Mouse (Mus musculus) heart, adult 10 weeks (tissue): Measurements from ENCODE around the gene Slc25a30. TPM values are rescaled to one million over a fixed set of nuclear protein-coding genes. Genes with fewer than 3 reads are reported as not detected.

Experiments used
- polyA plus RNA-seq: library from polyadenylated mRNA; stranded (reverse); fragments of 350-450 nt; fragmentation: Illumina TruSeq; extraction: RNeasy Lipid Tissue Mini Kit (QIAGEN cat#74804); gene quantifications from one replicate; pipeline ENCODE4 v1.2.3, GENCODE M21; 2014; ENCODE audit warnings: low read depth, low replicate concordance

The Slc25a30 gene
- 7.5 TPM for polyA plus RNA-seq

GRCm38 (mm10) chr14:75786868-75787793 lies at the start of gene Slc25a30:
Slc25a30 (minus strand) TSS chr14:75787037.

GRCm38 (mm10) chr14:75753991-75754817 lies 32.6 kb downstream of the Slc25a30 start, which contains the start of gene Cog3:
Cog3 (minus strand) TSS chr14:75754517.

Other genes starting within 250 kb of the Slc25a30 start
- gene Spert, start 193.9 kb downstream of the Slc25a30 start, polyA plus RNA-seq, result not detected
- gene Erich6b, start 144.8 kb downstream of the Slc25a30 start, polyA plus RNA-seq, result not detected
- 15.7 TPM for gene Cog3, start 32.5 kb downstream of the Slc25a30 start, polyA plus RNA-seq
- 3,891 TPM for gene Tpt1, start 58.1 kb upstream of the Slc25a30 start, polyA plus RNA-seq
- gene Kctd4, start 168.0 kb upstream of the Slc25a30 start, polyA plus RNA-seq, result not detected
- gene Gtf2f2, start 223.8 kb upstream of the Slc25a30 start, polyA plus RNA-seq, result 14.8 TPM